Mouse (Mus musculus) adrenal gland, postnatal 36 days (tissue): ENCODE results near the gene Ublcp1. TPM values are rescaled to one million over a fixed set of nuclear protein-coding genes. Genes with fewer than 3 reads are reported as not detected.

ENCODE experiments used
- DNase-seq, 2 experiments: peaks; one replicate each; pipeline ENCODE4 v3.0.0; 2021; ENCODE audit warnings: mixed read lengths in 1 of 2
- microRNA-seq: library from miRNA; unstranded; fragments of <30 nt; microRNA quantifications from one replicate; pipeline ENCODE4 v1.2.0, GENCODE M21; 2021
- total RNA-seq, 2 experiments: library from RNA; stranded (reverse); gene quantifications; 2 replicates each; pipeline ENCODE4 v1.2.3; 2021

Ublcp1 gene
- total RNA-seq, 2 experiments from 2014 or later: 42.5 to 44.1 TPM

- no peak for DNase-seq
Measured at GRCm38 (mm10) chr11:44422337-44423111, 47.8 kb downstream of the Ublcp1 start.

GRCm38 (mm10) chr11:44417403-44417802 is 52.9 kb downstream of the Ublcp1 start:
- no peak for DNase-seq

- no peak for DNase-seq
Measured at GRCm38 (mm10) chr11:44414605-44415004, 55.7 kb downstream of the Ublcp1 start.

GRCm38 (mm10) chr11:44413371-44413770 is 56.9 kb downstream of the Ublcp1 start:
- no peak for DNase-seq

GRCm38 (mm10) chr11:44412276-44412675 is 58.0 kb downstream of the Ublcp1 start:
- no peak for DNase-seq

- no peak for DNase-seq
Measured at GRCm38 (mm10) chr11:44410413-44410812, 59.9 kb downstream of the Ublcp1 start.

- DNase-seq: no peak
Measured at GRCm38 (mm10) chr11:44408626-44409025, 61.7 kb downstream of the Ublcp1 start.

- DNase-seq: no peak
Measured at GRCm38 (mm10) chr11:44406457-44406856, 63.8 kb downstream of the Ublcp1 start.

GRCm38 (mm10) chr11:44405961-44406360 is 64.3 kb downstream of the Ublcp1 start:
- DNase-seq: no peak

- DNase-seq: no peak
Measured at GRCm38 (mm10) chr11:44405113-44405512, 65.2 kb downstream of the Ublcp1 start.

Small RNA genes lying within 50 kb of the gene (microRNA-seq; reads per million reads assigned to microRNA genes)
- gene Gm22121: not detected

Other genes starting within 250 kb of the Ublcp1 start
- not detected for gene Il12b, start 70.4 kb downstream of the Ublcp1 start, total RNA-seq
- 10 to 100 TPM; 55.9 to 86.3 TPM for gene Rnf145, start 48.5 kb upstream of the Ublcp1 start, total RNA-seq
- gene Ebf1, start 146.8 kb upstream of the Ublcp1 start, total RNA-seq: 10 to 100 TPM; 16.8 to 30.3 TPM